Mouse (Mus musculus) brain, adult 2 months (tissue): ENCODE data around the gene Hspa14.

Experiments used
- DNase-seq: peaks from one replicate; pipeline ENCODE4 v3.0.0; 2011; ENCODE audit warnings: low read depth, low spot score

Hspa14 gene

GRCm38 (mm10) chr2:3512552-3513454, at the start of gene Hspa14, which contains the start of the genes Gm45902 and Cdnf:
Gene Hspa14 (minus strand): TSS chr2:3512814.
Gene Gm45902 (minus strand): TSS chr2:3512790.
Gene Cdnf (plus strand): TSS chr2:3513030.
- peak; percentile 100 for DNase-seq

GRCm38 (mm10) chr2:3546588-3546987, 34.0 kb upstream of the Hspa14 start:
- DNase-seq: peak; percentile 82

GRCm38 (mm10) chr2:3546055-3546454, 33.4 kb upstream of the Hspa14 start:
- DNase-seq: no peak

- DNase-seq: no peak
Measured at GRCm38 (mm10) chr2:3541307-3542079, 28.9 kb upstream of the Hspa14 start.

- no peak for DNase-seq
Measured at GRCm38 (mm10) chr2:3526288-3526687, 13.7 kb upstream of the Hspa14 start.

- DNase-seq: no peak
Measured at GRCm38 (mm10) chr2:3522558-3522957, 9.9 kb upstream of the Hspa14 start.

- DNase-seq: peak; percentile 16
Measured at GRCm38 (mm10) chr2:3512076-3512475, 538 bp downstream of the Hspa14 start.

GRCm38 (mm10) chr2:3500886-3501285, 11.7 kb downstream of the Hspa14 start:
- DNase-seq: no peak

GRCm38 (mm10) chr2:3499543-3499942, 13.1 kb downstream of the Hspa14 start:
- no peak for DNase-seq

GRCm38 (mm10) chr2:3493833-3494409, 18.7 kb downstream of the Hspa14 start:
- DNase-seq: no peak

GRCm38 (mm10) chr2:3489816-3490215, 22.8 kb downstream of the Hspa14 start:
- no peak for DNase-seq

GRCm38 (mm10) chr2:3480239-3480638, 32.4 kb downstream of the Hspa14 start:
- DNase-seq: no peak

- DNase-seq: no peak
Measured at GRCm38 (mm10) chr2:3475746-3476251, 36.8 kb downstream of the Hspa14 start.

GRCm38 (mm10) chr2:3474861-3475283, 37.7 kb downstream of the Hspa14 start, which contains the start of gene Suv39h2:
Gene Suv39h2 (minus strand): TSS chr2:3475031.
- peak; percentile 96 for DNase-seq

- peak; percentile 80 for DNase-seq
Measured at GRCm38 (mm10) chr2:3474361-3474805, 38.2 kb downstream of the Hspa14 start.

- DNase-seq: no peak
Measured at GRCm38 (mm10) chr2:3473891-3474290, 38.7 kb downstream of the Hspa14 start.

- no peak for DNase-seq
Measured at GRCm38 (mm10) chr2:3456590-3456989, 56.0 kb downstream of the Hspa14 start.

GRCm38 (mm10) chr2:3453096-3453495, 59.5 kb downstream of the Hspa14 start:
- DNase-seq: peak; percentile 23

- DNase-seq: peak; percentile 80
Measured at GRCm38 (mm10) chr2:3449431-3449830, 63.2 kb downstream of the Hspa14 start.

- no peak for DNase-seq
Measured at GRCm38 (mm10) chr2:3445984-3446383, 66.6 kb downstream of the Hspa14 start.

GRCm38 (mm10) chr2:3444206-3444605, 68.4 kb downstream of the Hspa14 start:
- peak; percentile 17 for DNase-seq
